Mouse (Mus musculus) midbrain, postnatal 0 days (tissue): ENCODE results near the gene Macrod1. TPM values are rescaled to one million over a fixed set of nuclear protein-coding genes. Genes with fewer than 3 reads are reported as not detected.

Experiments used
- ATAC-seq: fragments of 200-750 bp; cut with Nextera tagmentation; 2 replicates; pipeline ENCODE4 v1.8.0; 2017; ENCODE audit warnings: moderate number of reproducible peaks, mild to moderate bottlenecking, moderate TSS enrichment, moderate library complexity; ENCODE audit not compliant: low FRiP score
- DNase-seq: peaks from one replicate; pipeline ENCODE4 v3.0.0-alpha.2; 2015; ENCODE audit warnings: low spot score
- H3K27ac ChIP-seq: fragments of 300-500 bp; sonication (generic); 2 replicates; pipeline ENCODE4 v1.5.1; 2014; ENCODE audit warnings: low read depth, mild to moderate bottlenecking, low read length, mixed read lengths
- H3K27me3 ChIP-seq: fragments of 300-500 bp; sonication (generic); 2 replicates; pipeline ENCODE4 v1.6.1; 2014; ENCODE audit warnings: low read length, control low read depth, mixed read lengths; ENCODE audit not compliant: insufficient read depth
- H3K36me3 ChIP-seq: fragments of 300-500 bp; sonication (generic); 2 replicates; pipeline ENCODE4 v1.6.1; 2014; ENCODE audit warnings: low read length, control low read depth, mixed read lengths; ENCODE audit not compliant: insufficient read depth
- H3K4me1 ChIP-seq: fragments of 300-500 bp; sonication (generic); 2 replicates; pipeline ENCODE4 v1.6.1; 2014; ENCODE audit warnings: mild to moderate bottlenecking, control low read depth, antibody characterized with exemption, low read length, mixed read lengths; ENCODE audit not compliant: insufficient read depth
- H3K4me2 ChIP-seq: fragments of 300-500 bp; sonication (generic); 2 replicates; pipeline ENCODE4 v1.6.1; 2014; ENCODE audit warnings: low read depth, mild to moderate bottlenecking, low read length, mixed read lengths; ENCODE audit not compliant: poor library complexity, severe bottlenecking
- H3K4me3 ChIP-seq: fragments of 300-500 bp; sonication (generic); 2 replicates; pipeline ENCODE4 v1.5.1; 2014; ENCODE audit warnings: low read depth, mild to moderate bottlenecking, low read length, moderate library complexity
- H3K9ac ChIP-seq: fragments of 300-500 bp; sonication (generic); replicated peaks from 2 replicates; pipeline ENCODE4 v1.6.1; 2014; ENCODE audit warnings: mild to moderate bottlenecking, low read length, moderate library complexity, mixed read lengths; ENCODE audit not compliant: poor library complexity, severe bottlenecking
- H3K9me3 ChIP-seq: fragments of 300-500 bp; sonication (generic); 2 replicates; pipeline ENCODE4 v1.6.1; 2016; ENCODE audit warnings: low read length, control low read depth
- CTCF ChIP-seq: IDR thresholded peaks from 2 replicates; pipeline ENCODE4 v1.5.1; 2016; ENCODE audit warnings: antibody characterized with exemption, mild to moderate bottlenecking
- WGBS: fragments of 180-500 bp; shearing (Covaris S2); extraction: QIAGEN DNeasy Blood & Tissue Kit; methylation state at CpG from one replicate; pipeline ENCODE4 v1.1.7; 2014; 5-methylcytosine and 5-hydroxymethylcytosine counted together
- polyA plus RNA-seq: library from polyadenylated mRNA; unstranded; fragments of >200 nt; fragmentation: Nextera tagmentation; extraction: Ambion mirVana; gene quantifications from 2 replicates; pipeline ENCODE4 v1.2.1, GENCODE M21; 2015
- total RNA-seq: library from RNA; depleted of rRNA; stranded (reverse); fragments of >200 nt; gene quantifications from 2 replicates; pipeline ENCODE4 v1.2.3, GENCODE M21; 2014

Macrod1 gene
- total and polyA plus RNA-seq, 2 experiments from 2014 or later = 1.4 to 6.2 TPM

DNA sequence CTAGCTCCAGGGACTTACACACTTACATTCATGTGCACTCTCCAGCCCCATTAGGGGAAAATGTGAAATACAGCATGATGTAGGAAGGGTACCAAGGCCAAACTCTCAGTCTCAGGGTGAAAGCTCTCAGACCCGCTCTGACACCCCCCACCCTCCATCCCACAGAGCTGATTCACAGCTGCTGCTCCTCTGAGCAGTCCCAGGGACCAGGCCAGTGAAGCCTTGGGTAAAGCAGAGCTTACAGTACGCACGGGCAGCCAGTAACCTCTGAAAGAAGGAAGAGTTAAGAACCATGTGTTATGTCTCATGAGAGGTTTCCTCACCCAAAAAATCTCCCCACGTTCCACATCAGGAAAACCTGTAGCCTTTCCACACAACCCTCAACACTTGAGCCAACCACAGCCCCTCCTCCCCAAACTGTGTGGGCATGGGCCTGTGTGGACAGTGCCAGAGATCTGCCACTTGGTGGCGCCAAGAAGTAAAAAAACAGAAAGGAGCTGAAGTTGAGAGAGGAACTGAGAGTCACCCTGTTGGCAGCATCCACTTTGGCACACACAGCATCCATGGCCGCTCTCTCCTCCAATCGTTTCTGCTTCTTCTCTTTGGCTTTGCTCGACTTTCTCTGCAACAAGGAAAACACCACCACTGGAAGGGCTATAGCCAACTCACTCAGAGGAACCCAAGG, 178.1 kb downstream of the Macrod1 start:
- Histone ChIP-seq H3K4me1 (no peaks in the 10 kb centered on the region), H3K9ac (no peak overlapping the region), H3K27me3 (no peaks in the 10 kb centered on the region), H3K36me3 (peaks cover 13% of the 10 kb centered on the region), H3K9me3 (no peaks in the 10 kb centered on the region), H3K4me2 (no peak overlapping the region), H3K4me3 (no peak overlapping the region), H3K27ac (no peak overlapping the region)
- DNase-seq (peak; percentile 90), ATAC-seq (peak; percentile 88)
- WGBS = 50% methylated on average over 8 of the region's 8 CpGs
- peak; percentile 93 for TF ChIP-seq CTCF

DNA sequence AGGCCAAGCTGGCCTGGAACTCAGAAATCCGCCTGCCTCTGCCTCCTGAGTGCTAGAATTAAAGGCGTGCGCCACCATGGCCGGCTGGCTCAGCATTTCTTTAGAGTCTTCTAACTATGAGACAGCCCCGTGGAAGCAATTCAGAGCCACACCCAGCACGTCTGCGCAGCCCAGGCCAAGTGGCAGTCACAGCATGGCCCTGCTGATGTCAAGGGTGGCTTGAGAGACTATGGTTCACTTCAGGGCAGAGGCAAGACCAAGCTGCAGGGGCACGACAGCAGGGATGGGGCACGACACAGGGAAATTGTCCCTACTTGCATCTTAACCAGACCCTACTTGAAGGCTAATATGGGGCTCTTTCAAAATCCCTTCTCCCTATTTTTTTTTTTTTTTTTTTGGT, 178.9 kb downstream of the Macrod1 start:
- no peak overlapping the region for H3K27ac ChIP-seq
- WGBS = 91% methylated on average over 9 of the region's 9 CpGs

DNA sequence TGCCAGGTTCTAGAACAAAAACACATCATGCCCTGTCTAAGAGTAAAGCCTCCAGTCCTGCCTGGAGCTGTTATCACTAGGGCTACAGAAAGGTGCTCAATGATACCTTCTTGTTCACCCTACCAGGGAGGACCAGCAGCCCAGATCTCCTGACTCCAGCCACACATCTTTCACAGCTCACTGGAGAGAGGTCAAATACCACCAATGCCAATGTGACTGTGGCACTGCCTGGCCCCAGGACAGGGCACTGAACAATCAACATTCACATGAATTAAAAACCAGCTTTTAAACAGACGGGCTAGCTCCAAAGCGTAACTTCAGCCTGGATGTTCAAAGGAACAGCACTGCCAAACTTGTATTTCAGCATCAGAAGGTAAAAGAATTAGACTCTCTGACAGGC, 179.4 kb downstream of the Macrod1 start:
- Histone ChIP-seq H3K4me1 (0 out of 2 replicates have a peak, but pooled peaks cover 6% of the 10 kb centered on the region), H3K27ac (no peak overlapping the region), H3K9me3 (no peaks in the 10 kb centered on the region), H3K36me3 (peaks cover 5% of the 10 kb centered on the region), H3K4me2 (no peak overlapping the region), H3K9ac (no peak overlapping the region), H3K4me3 (no peak overlapping the region), H3K27me3 (no peaks in the 10 kb centered on the region)
- DNase-seq = no peak
- TF ChIP-seq CTCF = no peak
- no peak for ATAC-seq
- 82% methylated on average over 2 of the region's 2 CpGs for WGBS

More for the DNA sequence above, 178.9 kb downstream of the Macrod1 start:
- Histone ChIP-seq H3K9me3 (no peaks in the 10 kb centered on the region), H3K9ac (no peak overlapping the region), H3K27me3 (no peaks in the 10 kb centered on the region), H3K4me3 (no peak overlapping the region), H3K36me3 (peaks cover 7% of the 10 kb centered on the region), H3K4me2 (no peak overlapping the region), H3K4me1 (0 out of 2 replicates have a peak, but pooled peaks cover 6% of the 10 kb centered on the region)
- no peak for ATAC-seq
- no peak for DNase-seq
- TF ChIP-seq CTCF = no peak

DNA sequence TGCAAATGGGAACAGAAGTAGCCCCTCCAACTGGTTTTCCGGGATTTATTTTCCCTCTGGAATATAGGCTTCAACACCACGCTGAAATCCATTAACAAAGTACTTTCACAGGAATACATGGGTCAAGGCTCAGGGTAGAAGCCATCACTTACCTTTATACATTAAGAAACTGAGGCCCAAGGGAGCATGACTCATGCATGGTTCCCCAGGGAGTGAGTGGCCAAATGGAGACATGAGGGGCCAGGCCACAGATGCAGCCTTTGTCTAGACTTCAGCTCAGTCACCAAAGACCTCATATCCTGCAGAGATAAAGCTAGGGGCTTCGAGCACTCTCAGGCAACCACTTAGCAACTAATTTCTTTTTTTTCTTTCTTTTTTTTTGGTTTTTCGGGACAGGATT, 180.1 kb downstream of the Macrod1 start:
- DNase-seq (no peak), ATAC-seq (no peak)
- Histone ChIP-seq H3K4me2 (no peak overlapping the region), H3K4me1 (0 out of 2 replicates have a peak, but pooled peaks cover 6% of the 10 kb centered on the region), H3K9ac (no peak overlapping the region), H3K4me3 (no peak overlapping the region), H3K27me3 (no peaks in the 10 kb centered on the region), H3K36me3 (peaks cover 5% of the 10 kb centered on the region), H3K9me3 (no peaks in the 10 kb centered on the region), H3K27ac (no peak overlapping the region)
- WGBS = 86% methylated on average over 4 of the region's 4 CpGs
- TF ChIP-seq CTCF = no peak

DNA sequence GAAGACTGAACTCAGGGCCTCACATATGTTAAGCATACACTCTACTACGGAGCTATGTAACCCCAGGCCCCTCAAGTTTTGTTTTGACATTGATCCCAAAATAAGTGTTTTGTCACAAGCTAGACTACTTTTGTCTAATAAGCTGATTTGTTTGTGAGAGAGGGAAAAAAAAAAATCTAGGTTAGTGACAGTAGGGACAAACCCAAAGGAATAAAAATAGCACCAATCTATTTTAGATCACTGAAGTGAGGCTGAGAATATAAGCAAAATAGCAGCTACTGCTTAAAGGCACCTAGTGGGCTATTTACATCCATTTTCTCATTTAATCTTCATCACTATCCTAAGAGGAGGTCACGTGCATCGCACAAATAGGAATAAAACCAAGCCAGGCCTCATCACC, 183.0 kb downstream of the Macrod1 start:
- Histone ChIP-seq H3K9ac (no peak overlapping the region), H3K27ac (no peak overlapping the region), H3K4me2 (peak overlapping the region; percentile 96), H3K36me3 (no peaks in the 10 kb centered on the region), H3K27me3 (no peaks in the 10 kb centered on the region), H3K4me1 (0 out of 2 replicates have a peak, but pooled peaks cover 6% of the 10 kb centered on the region), H3K9me3 (no peaks in the 10 kb centered on the region), H3K4me3 (peak overlapping the region; percentile 64; the same call in 1 of the 2 replicates)
- no peak for TF ChIP-seq CTCF
- WGBS = 86% methylated on average over 3 of the region's 3 CpGs
- DNase-seq (no peak), ATAC-seq (no peak)

DNA sequence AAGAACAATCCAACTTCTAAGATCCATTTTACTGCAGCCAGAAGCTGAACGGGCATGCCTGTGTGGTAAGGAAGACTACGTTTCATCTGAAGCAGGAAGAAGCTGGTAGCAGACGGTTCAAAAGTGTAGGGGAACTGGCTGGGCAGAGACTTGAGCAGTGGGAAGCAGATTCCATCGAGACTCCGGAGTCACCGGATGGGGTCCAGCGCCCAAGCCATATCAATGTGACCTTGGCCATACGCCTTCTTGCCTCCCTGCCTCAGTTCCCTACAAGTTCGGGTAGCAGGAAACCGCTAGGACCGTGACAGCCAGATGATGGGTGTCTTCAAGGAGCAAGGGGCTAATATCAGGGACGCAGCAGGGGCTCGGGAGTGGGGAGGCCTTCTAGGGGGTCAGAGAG, 183.7 kb downstream of the Macrod1 start:
- no peaks in the 10 kb centered on the region for H3K9me3 ChIP-seq
- WGBS = 4% methylated on average over 13 of the region's 13 CpGs
- peak overlapping the region; percentile 64 for H3K4me3 ChIP-seq
- no peak for TF ChIP-seq CTCF
- H3K27me3 ChIP-seq = no peaks in the 10 kb centered on the region
- peak overlapping the region; percentile 77 for H3K27ac ChIP-seq
- peak; percentile 2; the same call in 1 of the 2 replicates for ATAC-seq
- DNase-seq = no peak
- H3K4me2 ChIP-seq = peak overlapping the region; percentile 96
- 0 out of 2 replicates have a peak, but pooled peaks cover 6% of the 10 kb centered on the region for H3K4me1 ChIP-seq
- peak overlapping the region; percentile 80 for H3K9ac ChIP-seq
- no peaks in the 10 kb centered on the region for H3K36me3 ChIP-seq
